Mouse (Mus musculus) spleen, adult 2 months (tissue): ENCODE data around the gene Gas2l3. TPM values are rescaled to one million over a fixed set of nuclear protein-coding genes. Genes with fewer than 3 reads are reported as not detected.

Experiments used
- DNase-seq, 2 experiments: peaks; one replicate each; pipeline versions ENCODE4 v3.0.0 to v3.0.0-alpha.2; 2012 to 2021; ENCODE audit warnings: low spot score in 2 of 2, low read depth in 1 of 2
- H3K27ac ChIP-seq: fragments of 200-500 bp; 2 replicates; pipeline ENCODE4 v1.5.1; 2012; ENCODE audit warnings: low read length, inconsistent platforms; ENCODE audit not compliant: insufficient read depth
- H3K27me3 ChIP-seq: fragments of 200-500 bp; 2 replicates; pipeline ENCODE4 v1.6.1; 2012; ENCODE audit warnings: mild to moderate bottlenecking, moderate library complexity, low read length, inconsistent platforms; ENCODE audit not compliant: control insufficient read depth, insufficient read depth
- H3K36me3 ChIP-seq: fragments of 200-500 bp; 2 replicates; pipeline ENCODE4 v1.6.1; 2012; ENCODE audit warnings: mild to moderate bottlenecking, low read length, inconsistent platforms; ENCODE audit not compliant: control insufficient read depth, insufficient read depth
- H3K4me1 ChIP-seq: fragments of 200-500 bp; 2 replicates; pipeline ENCODE4 v1.6.1; 2011; ENCODE audit warnings: inconsistent platforms; ENCODE audit not compliant: control insufficient read depth, insufficient read depth, insufficient read length
- H3K4me3 ChIP-seq: fragments of 200-500 bp; 2 replicates; pipeline ENCODE4 v1.5.1; 2011; ENCODE audit warnings: mild to moderate bottlenecking, inconsistent platforms; ENCODE audit not compliant: insufficient read depth, insufficient read length; ENCODE audit errors: extremely low read depth
- CTCF ChIP-seq: fragments of 200-500 bp; IDR thresholded peaks from 2 replicates; pipeline ENCODE4 v1.5.1; 2011; ENCODE audit warnings: mild to moderate bottlenecking, inconsistent platforms; ENCODE audit not compliant: insufficient read depth, insufficient read length, insufficient replicate concordance; ENCODE audit errors: extremely low read depth
- POLR2A ChIP-seq: fragments of 200-500 bp; IDR thresholded peaks from 2 replicates; pipeline ENCODE4 v1.6.1; 2011; ENCODE audit warnings: low read depth, low read length, inconsistent platforms
- WGBS: fragments of 180-500 bp; shearing (Covaris S2); methylation state at CpG from one replicate; pipeline ENCODE4 v1.1.7; 2018; 5-methylcytosine and 5-hydroxymethylcytosine counted together
- polyA plus RNA-seq: library from polyadenylated mRNA; depleted of rRNA; stranded (reverse); fragments of >200 nt; gene quantifications from 2 replicates; pipeline ENCODE4 v1.2.3, GENCODE M21; 2012

Gene Gas2l3
- polyA plus RNA-seq, 1 experiment, result 0.40 TPM

GRCm38 (mm10) chr10:89464760-89465405, 21.1 kb upstream of the Gas2l3 start:
- no peaks in the 10 kb centered on the region for H3K4me1 ChIP-seq
- TF ChIP-seq CTCF, result no peak
- no peak for TF ChIP-seq POLR2A
- H3K27ac ChIP-seq, result no peak overlapping the region

GRCm38 (mm10) chr10:89462890-89463289, 19.1 kb upstream of the Gas2l3 start:
- TF ChIP-seq CTCF, result no peak
- TF ChIP-seq POLR2A, result no peak

More at GRCm38 (mm10) chr10:89464760-89465405, 21.1 kb upstream of the Gas2l3 start:
- H3K4me3 ChIP-seq, result no peak overlapping the region
- no peak for DNase-seq
- no peaks in the 10 kb centered on the region for H3K27me3 ChIP-seq
- 72% methylated on average over 4 of the region's 4 CpGs for WGBS
- H3K36me3 ChIP-seq, result no peaks in the 10 kb centered on the region

DNA sequence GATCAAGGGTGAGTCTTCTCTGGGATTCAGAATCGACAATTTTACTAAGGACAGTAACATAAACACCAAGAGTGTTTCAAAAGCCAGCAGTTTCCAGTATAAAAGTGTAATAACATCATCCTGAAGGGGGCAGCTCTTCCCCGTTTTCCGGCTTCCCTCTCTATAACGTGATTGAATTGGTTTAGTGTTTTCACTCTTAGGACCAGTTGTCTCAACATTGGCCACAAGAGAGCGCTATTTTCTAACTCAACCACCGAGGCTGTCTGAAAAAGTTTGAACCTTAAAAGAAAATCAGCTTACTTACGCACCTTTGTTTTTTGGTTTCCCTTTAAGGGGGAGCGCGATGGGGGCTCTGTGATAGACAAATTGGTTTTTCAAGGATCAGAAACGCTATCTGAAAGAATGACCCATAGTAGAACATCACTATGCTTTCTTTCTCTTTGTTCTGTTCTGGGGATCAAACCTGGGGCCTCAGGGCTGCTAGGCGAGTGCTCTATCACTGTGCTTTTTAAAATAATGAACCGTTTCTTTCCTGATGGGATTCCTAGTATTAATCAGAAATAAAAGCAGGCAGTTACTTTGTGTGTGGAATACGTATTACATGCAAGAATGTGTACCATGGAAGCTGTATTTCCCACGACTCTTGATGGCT, 18.2 kb upstream of the Gas2l3 start:
- no peak for TF ChIP-seq POLR2A
- TF ChIP-seq CTCF, result peak; percentile 25; the same call in 1 of the 2 replicates
- Histone ChIP-seq H3K36me3 (no peaks in the 10 kb centered on the region), H3K27me3 (no peaks in the 10 kb centered on the region), H3K4me1 (no peaks in the 10 kb centered on the region), H3K4me3 (no peak overlapping the region), H3K27ac (no peak overlapping the region)
- DNase-seq, result peak; percentile 61 to 65
- 23% methylated on average over 14 of the region's 14 CpGs for WGBS

More at GRCm38 (mm10) chr10:89462890-89463289, 19.1 kb upstream of the Gas2l3 start:
- H3K27me3 ChIP-seq, result no peaks in the 10 kb centered on the region
- H3K27ac ChIP-seq, result no peak overlapping the region
- DNase-seq, result no peak
- no peak overlapping the region for H3K4me3 ChIP-seq
- no peaks in the 10 kb centered on the region for H3K36me3 ChIP-seq
- no peaks in the 10 kb centered on the region for H3K4me1 ChIP-seq
- WGBS, result 67% methylated on average over 11 of the region's 11 CpGs

DNA sequence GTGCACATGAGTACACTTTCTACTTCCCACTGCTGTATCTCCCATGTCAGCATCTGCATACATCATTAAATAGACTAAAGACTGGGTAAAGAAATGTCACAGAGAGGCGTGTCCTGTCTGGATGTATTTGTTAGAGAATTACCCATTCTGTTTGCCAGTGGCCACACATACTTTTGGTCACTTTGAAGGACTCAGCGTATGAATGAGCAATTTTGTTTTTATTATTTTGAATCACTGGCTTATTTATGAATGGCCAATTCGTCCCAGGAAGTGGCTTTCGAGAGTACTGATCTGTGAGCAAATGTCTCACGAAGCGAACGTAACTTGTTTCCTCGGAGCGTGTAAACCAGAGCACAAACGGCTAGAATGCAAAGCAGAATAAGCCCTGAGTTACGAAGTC, 17.2 kb upstream of the Gas2l3 start:
- H3K27ac ChIP-seq, result no peak overlapping the region
- no peak for TF ChIP-seq CTCF
- TF ChIP-seq POLR2A, result no peak
- no peaks in the 10 kb centered on the region for H3K27me3 ChIP-seq
- no peak for DNase-seq
- 88% methylated on average over 11 of the region's 11 CpGs for WGBS
- no peak overlapping the region for H3K4me3 ChIP-seq
- no peaks in the 10 kb centered on the region for H3K4me1 ChIP-seq
- H3K36me3 ChIP-seq, result no peaks in the 10 kb centered on the region

DNA sequence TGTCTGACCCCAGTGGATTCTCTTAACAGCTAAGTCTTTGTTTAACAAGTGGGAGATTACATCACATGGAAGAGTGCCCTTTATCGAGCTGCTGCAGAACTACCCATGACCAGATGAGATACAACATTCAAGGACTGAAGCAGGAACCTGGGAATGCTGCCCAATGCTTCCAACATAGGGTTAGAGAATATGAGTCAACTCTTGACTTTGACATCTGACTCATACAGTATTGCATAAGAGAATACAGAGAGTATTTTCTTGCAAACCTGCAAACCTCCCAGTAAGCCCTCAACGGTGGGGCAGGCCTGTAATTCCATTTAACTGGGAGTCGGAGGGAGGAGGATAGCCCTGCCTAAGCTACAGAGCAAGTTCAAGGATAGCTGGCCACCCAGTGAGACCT, 15.0 kb upstream of the Gas2l3 start:
- Histone ChIP-seq H3K36me3 (no peaks in the 10 kb centered on the region), H3K4me3 (no peak overlapping the region), H3K4me1 (no peaks in the 10 kb centered on the region), H3K27me3 (no peaks in the 10 kb centered on the region), H3K27ac (no peak overlapping the region)
- no peak for DNase-seq
- TF ChIP-seq CTCF (no peak), POLR2A (no peak)
- WGBS, result 85% methylated on average over 3 of the region's 3 CpGs

DNA sequence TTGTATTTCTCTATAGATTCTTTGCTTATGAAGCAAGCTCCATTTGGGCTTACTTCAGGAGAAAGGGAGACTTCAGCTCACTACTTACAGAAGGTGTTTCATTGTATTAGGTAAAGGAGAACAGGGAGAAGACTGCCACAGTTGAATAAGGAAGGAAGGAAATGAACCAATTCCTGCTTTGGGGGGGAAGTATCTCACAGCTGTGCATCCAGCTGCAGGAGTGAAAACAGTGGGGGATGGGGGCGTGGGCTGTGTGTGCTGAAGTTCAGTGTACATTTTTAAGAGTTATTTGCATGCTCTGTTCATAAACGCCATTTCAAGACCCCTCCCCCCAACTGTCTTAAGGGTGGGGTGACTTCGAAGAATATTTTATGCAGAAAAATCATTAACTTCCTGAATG, 10.0 kb upstream of the Gas2l3 start:
- H3K4me1 ChIP-seq, result peaks cover 3% of the 10 kb centered on the region; the same call in 1 of the 2 replicates
- no peaks in the 10 kb centered on the region for H3K36me3 ChIP-seq

GRCm38 (mm10) chr10:89453068-89453641, 9.4 kb upstream of the Gas2l3 start:
- Histone ChIP-seq H3K4me3 (no peak overlapping the region), H3K27ac (no peak overlapping the region), H3K27me3 (no peaks in the 10 kb centered on the region), H3K4me1 (peaks cover 3% of the 10 kb centered on the region; the same call in 1 of the 2 replicates), H3K36me3 (no peaks in the 10 kb centered on the region)
- 12% methylated on average over 15 of the region's 15 CpGs for WGBS
- TF ChIP-seq CTCF (no peak), POLR2A (no peak)
- DNase-seq, result no peak

More for the DNA sequence above, 10.0 kb upstream of the Gas2l3 start:
- Histone ChIP-seq H3K27me3 (no peaks in the 10 kb centered on the region), H3K4me3 (no peak overlapping the region), H3K27ac (no peak overlapping the region)
- DNase-seq, result no peak
- no peak for TF ChIP-seq POLR2A
- no peak for TF ChIP-seq CTCF
- 7% methylated on average over 3 of the region's 3 CpGs for WGBS
